Mouse (Mus musculus) brown adipose tissue, adult 24 weeks (tissue): ENCODE measurements at regions not wholly inside any gene's neighbourhood (a gene's known extent, or its start where the extent isn't known, plus 50 kb on each side); places are given as distances from the start of the nearest gene placed in this dataset.

Source experiments
- H3K27ac ChIP-seq: fragments of 200-500 bp; replicated peaks from 2 replicates; pipeline ENCODE4 v1.5.1; 2012; ENCODE audit warnings: low read depth, mild to moderate bottlenecking, low read length
- H3K4me1 ChIP-seq: fragments of 200-500 bp; 2 replicates; pipeline ENCODE4 v1.6.1; 2012; ENCODE audit warnings: low read length, mixed read lengths; ENCODE audit not compliant: control insufficient read depth, insufficient read depth, insufficient read length
- H3K4me3 ChIP-seq: fragments of 200-500 bp; 2 replicates; pipeline ENCODE4 v1.5.1; 2012; ENCODE audit warnings: low read depth, mild to moderate bottlenecking, low read length, moderate library complexity; ENCODE audit not compliant: insufficient read depth

DNA sequence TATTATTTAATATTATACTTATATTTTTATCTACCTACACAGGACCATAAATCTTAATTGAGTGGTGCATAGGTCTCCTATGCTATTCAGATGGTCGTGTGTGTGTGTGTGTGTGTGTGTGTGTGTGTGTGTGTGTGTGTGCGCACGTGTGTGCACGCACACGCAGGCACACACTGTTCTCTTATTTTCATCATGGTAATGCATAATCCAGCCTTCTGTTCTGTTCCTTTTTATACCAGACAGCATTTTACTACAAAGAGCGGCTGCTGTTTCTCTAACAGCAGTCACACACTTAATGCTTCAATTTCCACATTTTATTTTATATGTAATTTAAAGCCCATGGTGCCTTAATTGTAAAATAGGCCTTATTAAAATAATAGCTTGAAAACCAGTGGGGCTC lies 537.0 kb downstream of the Ebf1 start:
- no peak overlapping the region for H3K27ac ChIP-seq
- no peak overlapping the region for H3K4me3 ChIP-seq
- H3K4me1 ChIP-seq = no peaks in the 10 kb centered on the region

DNA sequence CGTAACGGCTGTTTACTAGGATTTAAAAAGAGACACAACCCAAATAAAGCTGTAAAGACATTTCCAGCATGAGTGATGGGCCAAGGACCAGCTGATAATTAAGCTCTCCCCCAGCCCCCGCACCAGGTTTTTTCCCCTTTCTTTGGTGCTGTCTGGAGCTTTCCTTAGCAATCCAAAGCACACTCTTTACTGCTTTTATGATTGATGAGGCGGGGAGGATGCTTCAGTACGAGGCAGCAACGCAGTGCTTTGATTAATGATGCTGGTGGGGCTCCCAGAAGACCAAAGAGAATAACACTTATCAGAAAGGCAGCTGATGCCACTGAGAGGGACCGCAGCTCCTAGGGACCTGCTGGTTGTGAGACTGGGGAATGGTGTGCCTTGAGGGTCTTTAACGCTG lies 537.4 kb downstream of the Ebf1 start:
- Histone ChIP-seq H3K27ac (no peak overlapping the region), H3K4me3 (no peak overlapping the region), H3K4me1 (no peaks in the 10 kb centered on the region)

DNA sequence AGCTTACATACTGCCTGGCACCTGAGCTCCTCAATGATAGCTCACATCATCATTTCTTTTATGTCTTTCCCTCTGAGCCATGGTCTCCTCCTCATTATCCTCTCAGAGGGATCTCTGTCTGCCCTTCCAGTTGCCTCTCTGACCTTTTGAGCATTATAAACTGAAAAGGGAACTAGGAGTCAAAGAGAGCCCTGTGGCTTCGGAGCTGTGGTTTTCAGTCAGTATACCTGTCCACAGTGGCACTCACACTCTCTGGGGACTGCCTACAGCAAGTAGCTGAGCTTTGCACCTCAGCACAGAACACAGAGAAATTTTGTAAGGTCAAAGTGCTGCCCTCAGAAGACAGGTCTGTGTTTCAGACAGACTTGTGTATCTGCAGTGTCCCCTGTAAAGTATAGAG lies 538.7 kb downstream of the Ebf1 start:
- Histone ChIP-seq H3K27ac (no peak overlapping the region), H3K4me1 (no peaks in the 10 kb centered on the region), H3K4me3 (no peak overlapping the region)

DNA sequence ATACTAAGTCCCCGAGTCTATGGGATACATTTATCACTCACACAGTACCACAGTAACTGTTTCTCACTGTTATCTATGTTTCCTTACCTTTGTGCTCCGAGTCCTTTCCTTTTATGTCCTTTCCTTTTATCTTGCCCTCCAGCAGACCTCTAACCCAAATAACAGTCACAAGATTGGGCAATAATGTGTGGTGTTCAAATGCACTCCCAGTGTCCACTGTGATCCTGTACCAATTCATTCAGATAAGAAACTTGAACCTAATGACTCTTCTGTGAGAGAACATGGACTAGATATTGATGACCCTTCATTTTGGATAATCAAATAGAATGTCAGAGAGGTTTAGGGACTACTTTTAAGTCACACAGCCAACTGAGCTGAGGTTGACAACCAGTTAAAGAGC lies 541.2 kb downstream of the Ebf1 start:
- Histone ChIP-seq H3K4me3 (no peak overlapping the region), H3K27ac (no peak overlapping the region), H3K4me1 (no peaks in the 10 kb centered on the region)

DNA sequence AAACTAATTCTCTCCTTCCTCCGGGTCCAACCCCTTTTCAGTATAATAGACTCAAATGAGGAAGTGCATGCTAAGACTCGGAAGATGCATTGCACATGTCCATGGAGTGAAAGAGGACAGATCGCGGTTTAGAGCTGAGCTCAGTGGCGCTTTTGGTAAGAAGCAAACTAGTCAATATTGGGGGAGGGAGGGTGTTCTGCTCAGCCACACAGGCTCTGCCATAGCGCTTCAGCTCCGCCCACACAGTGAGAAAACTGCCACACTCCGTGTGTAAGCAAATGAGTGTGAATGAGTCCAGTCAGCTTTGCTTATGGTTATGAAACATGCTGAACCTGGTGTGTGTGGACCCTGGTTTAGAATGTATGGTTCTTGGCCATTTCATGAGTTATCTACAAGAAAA lies 543.8 kb downstream of the Ebf1 start:
- Histone ChIP-seq H3K4me1 (no peaks in the 10 kb centered on the region), H3K27ac (no peak overlapping the region), H3K4me3 (no peak overlapping the region)

DNA sequence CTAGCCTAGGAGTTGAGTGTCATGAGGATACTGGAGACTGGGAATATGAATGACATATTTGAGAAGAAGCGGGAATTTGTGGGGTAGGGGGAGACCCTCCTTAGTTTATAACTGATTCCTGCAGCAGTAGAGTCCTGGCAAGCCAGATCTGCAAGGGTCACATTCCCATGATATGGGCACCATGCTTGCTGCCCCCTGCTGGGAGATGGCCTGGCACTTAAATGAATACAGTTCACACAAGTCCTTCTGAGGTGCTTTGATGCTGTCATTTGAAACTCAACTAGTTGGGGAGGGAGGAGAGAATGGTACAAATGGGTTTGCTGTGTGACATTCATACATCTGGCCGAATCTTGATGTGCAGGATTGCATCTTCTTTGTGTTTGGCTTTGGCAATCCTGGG lies 556.4 kb downstream of the Ebf1 start:
- H3K4me1 ChIP-seq = peaks cover 3% of the 10 kb centered on the region; the same call in 1 of the 2 replicates
- H3K27ac ChIP-seq = peak overlapping the region; percentile 38; the same call in 1 of the 2 replicates
- H3K4me3 ChIP-seq = no peak overlapping the region

DNA sequence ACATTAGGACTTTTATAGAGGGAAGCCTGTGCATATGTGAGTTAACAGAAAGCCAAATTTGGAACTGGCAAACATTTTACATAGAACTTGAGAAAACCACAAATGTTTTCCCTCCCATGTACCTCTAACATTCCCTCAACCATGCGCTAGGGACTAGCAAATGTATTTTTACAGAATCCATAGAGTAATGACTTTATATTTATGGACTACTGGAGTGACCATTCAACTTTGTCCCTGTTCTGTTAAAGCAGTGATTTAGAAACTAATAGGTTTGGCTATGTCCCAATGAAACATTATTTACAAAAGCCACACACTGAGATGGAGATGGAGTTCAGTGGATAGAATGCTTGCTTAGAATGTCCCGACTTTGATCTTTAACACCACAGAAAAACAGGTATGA lies 557.0 kb downstream of the Ebf1 start:
- peaks cover 3% of the 10 kb centered on the region; the same call in 1 of the 2 replicates for H3K4me1 ChIP-seq
- H3K27ac ChIP-seq = peak overlapping the region; percentile 94
- H3K4me3 ChIP-seq = no peak overlapping the region

DNA sequence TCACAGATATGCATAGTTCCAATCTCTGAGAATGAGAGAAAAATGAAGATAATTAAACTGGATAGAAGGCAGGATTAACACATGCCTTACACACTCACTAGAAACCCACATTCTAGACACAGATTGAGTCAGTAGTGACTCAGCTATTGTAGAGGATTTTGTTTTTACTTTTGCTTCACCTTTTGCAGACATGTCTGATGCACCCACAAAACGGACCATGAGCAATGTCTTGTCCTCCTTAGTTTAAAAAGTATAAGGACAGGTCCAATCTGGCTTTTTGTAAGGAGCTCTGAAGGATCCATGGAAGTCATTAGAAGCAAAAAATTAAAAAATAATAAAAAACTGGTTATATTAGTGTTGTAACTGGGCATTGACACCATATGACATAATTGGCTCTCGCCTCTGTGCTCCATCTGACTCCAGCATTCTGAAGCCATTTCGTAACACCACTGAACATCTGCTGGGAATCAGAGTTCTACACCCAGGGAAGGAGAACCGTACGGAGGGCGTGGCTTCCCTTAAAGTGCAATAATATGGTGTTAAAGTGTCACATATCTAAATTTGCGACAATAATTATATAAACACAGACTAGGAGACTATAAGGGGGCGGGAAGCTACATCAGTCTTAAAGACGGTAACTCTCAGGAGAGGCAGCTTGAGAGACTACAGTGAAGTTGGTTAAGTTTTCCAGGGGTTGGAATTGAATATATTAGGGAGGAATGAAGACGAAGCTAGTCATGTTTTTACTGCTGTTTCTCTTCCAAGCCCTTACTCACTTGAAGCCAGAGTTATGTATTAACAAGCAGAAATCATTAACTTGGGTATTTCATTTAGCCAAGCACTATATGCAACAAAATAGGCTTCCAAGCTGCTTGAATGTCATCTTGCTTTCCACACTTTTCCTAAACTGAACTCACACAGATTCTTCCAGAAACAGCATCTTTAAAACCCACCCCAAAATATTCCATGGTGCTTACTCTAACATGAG lies 558.0 kb downstream of the Ebf1 start:
- no peak overlapping the region for H3K4me3 ChIP-seq
- H3K27ac ChIP-seq = peak overlapping the region; percentile 94
- H3K4me1 ChIP-seq = peaks cover 3% of the 10 kb centered on the region; the same call in 1 of the 2 replicates

DNA sequence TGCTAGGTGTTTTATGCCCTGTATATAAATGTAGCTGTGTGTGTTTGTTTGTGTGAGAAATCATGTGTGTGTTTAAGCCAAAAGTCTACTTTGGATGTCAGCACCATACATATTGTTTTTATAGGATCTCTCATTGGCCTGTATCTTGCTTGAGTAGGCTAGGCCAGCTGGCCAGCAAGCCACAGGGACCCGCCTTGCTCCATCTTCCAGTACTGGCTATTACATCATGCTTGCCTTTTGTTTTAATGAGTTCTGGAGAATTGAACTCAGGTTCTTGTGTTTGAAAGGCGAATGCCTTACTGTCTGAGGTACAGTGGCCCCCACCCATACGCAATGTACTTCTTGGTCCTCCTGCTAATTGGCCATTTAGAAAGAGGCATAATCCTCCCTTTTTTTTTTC lies 559.9 kb downstream of the Ebf1 start:
- Histone ChIP-seq H3K4me1 (peaks cover 3% of the 10 kb centered on the region; the same call in 1 of the 2 replicates), H3K4me3 (no peak overlapping the region), H3K27ac (0 out of 2 replicates have a peak overlapping the region, but pooled peaks have one; percentile 0)

DNA sequence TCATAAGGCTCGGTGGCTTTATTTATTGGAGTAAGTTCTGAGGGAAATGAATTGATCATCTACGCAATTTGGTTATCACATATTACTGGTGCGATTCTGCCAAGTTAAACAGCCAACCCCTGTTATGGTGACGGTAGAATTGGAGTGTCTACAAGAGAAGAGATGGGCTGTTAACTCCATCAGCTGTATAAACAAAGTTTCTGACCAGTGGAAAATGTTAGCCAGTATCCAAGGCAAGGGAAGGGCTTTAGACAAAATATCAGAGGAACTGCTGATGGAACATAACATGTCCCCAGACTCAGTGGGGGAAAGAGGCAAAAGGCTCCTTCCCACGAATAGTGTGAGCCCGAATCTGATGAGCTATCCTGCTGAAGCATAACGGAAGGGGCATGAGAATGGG lies 560.9 kb downstream of the Ebf1 start:
- Histone ChIP-seq H3K4me1 (0 out of 2 replicates have a peak, but pooled peaks cover 3% of the 10 kb centered on the region), H3K4me3 (no peak overlapping the region), H3K27ac (no peak overlapping the region)

DNA sequence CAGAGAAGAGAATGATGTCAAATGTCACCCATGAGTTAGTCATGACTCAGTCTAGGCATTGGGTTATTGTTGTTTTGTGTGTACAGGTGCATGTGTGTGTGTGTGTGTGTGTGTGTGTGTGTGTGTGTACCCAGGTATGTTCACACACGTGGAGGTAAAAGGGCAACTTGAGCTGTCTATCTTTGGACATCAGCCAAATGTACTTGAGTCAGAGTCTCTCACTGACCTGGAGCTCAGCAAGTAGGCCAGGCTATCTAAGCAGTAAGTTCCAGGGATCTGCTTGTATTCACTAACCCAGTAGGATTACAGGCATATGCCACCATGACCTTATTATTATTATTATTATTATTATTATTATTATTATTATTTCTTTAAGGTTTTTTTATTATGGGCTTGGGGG lies 561.9 kb downstream of the Ebf1 start:
- no peak overlapping the region for H3K27ac ChIP-seq
- H3K4me1 ChIP-seq = 0 out of 2 replicates have a peak, but pooled peaks cover 3% of the 10 kb centered on the region
- no peak overlapping the region for H3K4me3 ChIP-seq

DNA sequence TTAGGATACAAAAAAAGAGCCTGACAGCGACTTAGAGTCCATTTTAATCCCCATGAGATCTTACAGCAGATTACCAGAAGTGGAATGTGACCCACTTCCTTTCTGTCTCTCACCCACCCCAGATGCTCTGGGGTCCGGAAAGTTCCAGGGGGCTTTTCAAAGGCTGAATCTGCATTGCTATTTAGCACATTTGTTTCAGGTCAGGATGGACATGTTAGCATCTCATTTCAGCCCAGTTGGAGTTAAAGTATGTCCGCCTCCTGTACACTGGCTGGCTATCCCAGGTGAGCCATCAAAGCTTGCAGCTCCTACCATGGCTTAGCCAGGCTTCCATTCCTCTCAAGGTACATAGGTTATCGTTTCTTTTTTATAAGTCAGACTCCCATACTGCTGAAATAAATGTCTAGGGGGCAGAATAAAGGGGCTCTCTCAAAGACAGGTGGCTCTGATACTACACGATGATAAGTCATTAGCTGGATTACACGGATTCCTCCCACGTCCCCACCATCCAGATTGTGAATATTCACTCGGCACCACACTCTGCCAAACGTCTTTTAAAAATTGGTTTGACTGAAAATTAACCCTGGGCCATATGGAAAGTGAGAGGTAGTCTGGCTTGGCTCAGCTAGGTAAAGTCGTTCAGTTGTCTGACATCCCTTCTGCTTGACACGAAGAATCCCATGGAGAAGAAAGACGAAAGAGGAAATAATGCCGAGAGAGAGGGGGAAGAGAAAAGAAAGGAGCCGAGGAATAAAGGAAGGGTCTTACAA lies 573.7 kb downstream of the Ebf1 start:
- H3K4me1 ChIP-seq = peaks cover 5% of the 10 kb centered on the region; the same call in 1 of the 2 replicates
- no peak overlapping the region for H3K4me3 ChIP-seq
- H3K27ac ChIP-seq = no peak overlapping the region

DNA sequence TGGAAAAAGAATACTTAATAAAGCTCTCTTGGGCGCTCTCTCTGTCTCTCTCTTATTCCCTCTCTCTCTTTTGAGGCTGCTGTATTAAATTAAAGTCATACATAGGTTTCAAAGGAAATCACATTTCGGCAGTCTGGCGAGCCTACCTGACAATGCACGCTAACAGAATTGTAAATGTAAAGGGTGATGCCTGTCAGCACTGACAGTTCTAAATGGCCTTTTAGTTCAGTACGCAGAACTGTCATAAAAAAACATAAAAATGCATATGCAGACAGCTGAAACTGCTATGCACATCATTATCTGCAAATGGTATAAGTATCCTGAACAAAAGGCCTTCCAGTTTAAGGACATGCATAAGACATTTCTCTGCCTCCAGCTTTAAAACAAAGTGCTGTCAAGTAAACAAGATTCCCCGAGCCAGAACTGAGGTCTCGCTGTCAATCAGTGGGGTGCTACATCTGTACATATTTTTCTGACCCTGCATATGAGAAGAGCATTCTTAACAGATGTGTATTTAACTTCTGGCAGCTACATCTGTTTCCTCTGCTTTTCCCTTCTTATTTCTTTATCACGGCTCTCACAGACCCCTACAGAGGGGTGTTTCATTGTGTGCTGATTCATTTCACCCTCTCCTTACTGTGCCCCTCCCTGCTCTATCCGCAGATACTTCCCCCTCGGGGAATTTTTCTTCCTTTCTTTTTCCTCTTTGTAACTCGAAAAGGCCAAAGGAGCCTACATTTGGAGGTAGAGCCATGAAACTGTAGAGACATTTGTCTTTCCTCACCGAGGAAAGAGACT lies 574.5 kb downstream of the Ebf1 start:
- no peak overlapping the region for H3K4me3 ChIP-seq
- H3K27ac ChIP-seq = no peak overlapping the region
- H3K4me1 ChIP-seq = peaks cover 5% of the 10 kb centered on the region; the same call in 1 of the 2 replicates

DNA sequence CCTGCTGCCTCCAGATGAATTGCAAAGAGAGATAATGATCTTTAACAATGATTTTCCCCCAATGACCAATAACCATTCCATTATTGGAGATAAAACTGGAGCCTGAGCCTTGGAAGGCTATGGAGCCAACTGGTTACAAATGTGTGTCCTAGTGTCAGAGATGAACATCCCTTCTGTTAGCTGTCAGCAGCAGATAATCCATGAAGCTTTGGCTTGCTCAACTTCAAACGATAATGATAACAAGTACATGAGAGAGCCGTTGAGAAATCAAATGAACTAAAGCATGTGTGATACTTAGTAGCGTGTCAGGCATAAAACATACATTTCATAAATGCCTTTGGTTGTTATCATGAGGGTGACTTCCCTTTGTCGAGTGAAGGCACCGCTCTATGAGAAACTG lies 576.2 kb downstream of the Ebf1 start:
- Histone ChIP-seq H3K27ac (no peak overlapping the region), H3K4me1 (peaks cover 5% of the 10 kb centered on the region; the same call in 1 of the 2 replicates), H3K4me3 (no peak overlapping the region)

DNA sequence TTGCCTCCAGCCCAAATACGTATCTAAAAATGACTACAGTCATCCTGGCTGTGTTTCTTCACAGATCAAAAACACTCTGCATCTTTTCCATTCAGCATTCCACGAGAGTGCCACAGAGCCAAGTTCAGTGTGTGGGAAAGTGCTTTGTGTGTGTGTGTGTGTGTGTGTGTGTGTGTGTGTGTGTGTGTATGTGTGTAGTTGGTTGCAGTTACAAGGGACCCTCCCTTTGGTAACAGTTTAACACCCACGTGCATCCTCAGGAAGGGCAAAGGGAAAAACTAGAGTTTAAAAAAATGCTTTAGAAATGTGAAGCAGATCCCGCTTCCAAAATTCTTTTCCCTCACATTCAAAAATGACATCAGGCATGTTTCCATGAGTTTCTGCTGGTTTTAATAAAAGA lies 582.4 kb downstream of the Ebf1 start:
- Histone ChIP-seq H3K27ac (peak overlapping the region; percentile 94), H3K4me3 (no peak overlapping the region), H3K4me1 (peaks cover 7% of the 10 kb centered on the region)
